Mouse (Mus musculus): ENCODE measurements around the gene Kdf1.

DNA sequence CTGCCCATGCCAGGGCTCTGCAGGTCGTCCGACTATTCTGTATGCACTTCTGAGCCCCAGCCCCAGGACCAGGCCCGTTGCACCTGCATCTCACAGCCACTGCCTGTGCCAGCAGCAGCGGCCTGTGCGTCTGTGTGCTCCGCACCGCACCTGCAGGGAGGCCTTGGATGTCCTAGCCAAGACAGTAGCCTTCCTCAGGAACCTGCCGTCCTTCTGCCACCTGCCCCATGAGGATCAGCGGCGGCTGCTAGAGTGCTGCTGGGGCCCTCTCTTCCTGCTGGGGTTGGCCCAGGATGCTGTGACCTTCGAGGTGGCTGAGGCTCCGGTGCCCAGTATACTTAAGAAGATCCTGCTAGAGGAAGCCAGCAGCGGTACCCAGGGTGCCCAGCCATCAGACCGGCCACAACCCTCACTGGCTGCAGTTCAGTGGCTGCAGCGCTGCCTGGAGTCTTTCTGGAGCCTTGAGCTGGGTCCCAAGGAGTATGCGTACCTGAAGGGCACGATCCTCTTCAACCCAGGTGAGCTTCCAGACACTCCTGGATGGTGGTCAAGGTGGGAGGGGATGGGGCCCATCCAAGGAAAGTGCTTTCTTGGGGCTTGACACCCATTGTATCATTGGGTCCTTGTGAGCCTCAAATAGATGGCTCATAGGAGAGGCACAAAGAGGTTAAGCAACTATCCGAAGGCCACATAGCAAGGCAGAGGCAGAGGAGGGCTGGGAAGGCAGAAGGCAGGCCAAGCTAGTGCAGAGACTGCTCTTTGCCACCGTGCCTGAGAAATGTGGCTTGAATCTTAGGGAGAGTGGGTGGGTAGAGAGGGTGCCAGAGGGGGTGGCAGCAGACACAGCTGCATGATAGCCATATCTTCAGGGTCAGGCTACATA is 34.9 kb downstream of the Kdf1 start:
- TF ChIP-seq CTCF (IDR thresholded peaks at IDR 0.05; ENCODE audit: low read depth) = no peak
- no peak for TF ChIP-seq EP300 (IDR thresholded peaks at IDR 0.05; ENCODE audit: low read depth)
